Mouse (Mus musculus) G1E (cell line): Measurements from ENCODE around the gene Ccl12.

Experiments
- CTCF ChIP-seq: IDR thresholded peaks from 2 replicates; pipeline ENCODE4 v1.5.1; 2012; ENCODE audit warnings: low read depth, low read length, inconsistent platforms, mixed read lengths
- POLR2AphosphoS5 ChIP-seq: IDR thresholded peaks from 2 replicates; pipeline ENCODE4 v1.6.1; 2012; ENCODE audit warnings: low read depth, low read length, inconsistent platforms; ENCODE audit not compliant: insufficient replicate concordance

DNA sequence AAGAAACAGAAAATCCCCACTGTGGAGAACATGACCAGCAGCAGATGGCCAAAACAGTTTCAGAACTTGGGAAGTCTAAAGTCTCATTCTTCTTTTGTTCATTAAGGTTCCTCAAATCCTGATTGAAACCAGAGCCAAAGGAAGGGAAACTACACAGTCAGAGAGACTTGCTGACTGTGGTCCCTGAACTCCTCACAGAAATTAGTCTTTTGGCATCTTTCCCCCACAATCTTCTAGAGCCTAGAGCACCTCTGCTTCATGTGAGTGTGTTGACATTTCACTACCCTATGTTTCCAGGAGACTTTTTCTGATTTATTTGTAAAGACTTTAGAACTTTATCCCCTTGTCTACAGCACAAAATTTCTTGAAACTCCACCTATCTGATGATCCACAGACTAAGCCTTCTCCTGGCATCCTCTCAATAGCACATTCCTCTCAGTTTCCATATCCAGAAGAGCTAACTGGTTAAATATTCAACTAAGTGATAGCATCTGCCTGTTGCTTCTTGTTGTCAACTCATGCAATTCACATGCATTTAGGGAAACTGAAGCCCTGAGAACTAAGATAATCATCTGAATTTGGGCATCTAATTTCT lies 23.4 kb upstream of the Ccl12 start:
- TF ChIP-seq CTCF, result no peak
- TF ChIP-seq POLR2AphosphoS5, result no peak
